Mouse (Mus musculus): ENCODE measurements around the gene Amdhd1. TPM values are rescaled to one million over a fixed set of nuclear protein-coding genes. Genes with fewer than 3 reads are reported as not detected.

The Amdhd1 gene
- polyA plus RNA-seq, 1 experiment from 2014 or later, result 0.18 TPM

DNA sequence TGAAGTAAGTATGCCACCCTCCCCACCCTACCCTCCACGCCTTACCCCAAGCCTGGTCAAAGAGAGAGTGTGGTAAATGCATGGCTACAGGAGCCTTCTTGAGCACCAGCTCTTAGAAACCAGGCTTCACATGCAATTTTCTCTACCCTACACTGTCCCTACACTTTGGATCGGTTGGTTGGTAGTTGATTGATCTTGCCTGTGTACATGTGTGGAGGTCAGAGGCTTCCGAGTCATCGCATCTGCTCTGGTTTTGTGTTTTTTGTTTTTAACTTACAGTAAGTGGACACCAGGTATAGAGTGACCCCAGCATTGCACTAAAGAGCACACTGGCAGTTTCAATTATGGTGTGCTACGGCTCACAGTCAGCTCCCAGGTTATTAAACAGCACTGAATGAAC lies 4.3 kb upstream of the Amdhd1 start:
- Histone ChIP-seq H3K4me1 (ENCODE audit: control insufficient read depth, insufficient read depth, low read length) (peaks cover 6% of the 10 kb centered on the region), H3K4me3 (ENCODE audit: low read depth, low read length) (no peak overlapping the region), H3K9ac (ENCODE audit: low read depth, low read length) (no peak overlapping the region), H3K27ac (replicated peaks; ENCODE audit: low read depth, low read length) (no peak overlapping the region), H3K36me3 (ENCODE audit: control insufficient read depth, insufficient read depth, low read length) (no peaks in the 10 kb centered on the region), H3K4me2 (ENCODE audit: low read depth, low read length) (no peak overlapping the region), H3K9me3 (ENCODE audit: control insufficient read depth, low read length) (no peaks in the 10 kb centered on the region), H3K27me3 (replicated peaks; ENCODE audit: control insufficient read depth, insufficient read depth, low read length) (no peaks in the 10 kb centered on the region; the same call in 1 of the 2 replicates)
- 60% methylated on average over 5 of the region's 5 CpGs for WGBS
- DNase-seq (ENCODE audit: low spot score) (no peak), ATAC-seq (ENCODE audit: low read depth) (no peak)

DNA sequence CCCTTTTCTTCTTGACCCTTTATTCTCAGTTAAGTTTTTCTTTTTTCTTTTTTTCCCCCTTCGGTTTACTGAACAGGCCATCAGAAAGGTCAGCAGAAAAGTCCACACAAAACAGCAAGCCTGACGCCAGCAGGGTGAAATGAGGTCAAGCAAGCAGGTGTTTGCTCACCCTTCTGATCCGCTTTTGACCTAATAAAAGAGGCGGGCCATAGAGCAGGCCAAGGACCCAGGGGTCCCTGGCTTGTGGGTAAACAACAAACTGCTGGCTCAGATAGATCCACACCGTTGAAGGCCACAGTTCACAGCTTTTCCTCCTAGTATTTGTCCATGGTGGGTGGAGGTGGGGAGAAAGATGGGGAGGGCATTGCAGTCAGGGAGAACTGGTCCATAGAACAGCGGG lies 3.3 kb upstream of the Amdhd1 start:
- H3K4me2 ChIP-seq (ENCODE audit: low read depth, low read length), result no peak overlapping the region
- DNase-seq (ENCODE audit: low spot score), result no peak
- H3K9ac ChIP-seq (ENCODE audit: low read depth, low read length), result no peak overlapping the region
- H3K27me3 ChIP-seq (replicated peaks; ENCODE audit: control insufficient read depth, insufficient read depth, low read length), result no peaks in the 10 kb centered on the region; the same call in 1 of the 2 replicates
- no peak for ATAC-seq (ENCODE audit: low read depth)
- 73% methylated on average over 6 of the region's 6 CpGs for WGBS
- H3K27ac ChIP-seq (replicated peaks; ENCODE audit: low read depth, low read length), result no peak overlapping the region
- H3K36me3 ChIP-seq (ENCODE audit: control insufficient read depth, insufficient read depth, low read length), result no peaks in the 10 kb centered on the region
- H3K4me1 ChIP-seq (ENCODE audit: control insufficient read depth, insufficient read depth, low read length), result peaks cover 6% of the 10 kb centered on the region
- no peaks in the 10 kb centered on the region for H3K9me3 ChIP-seq (ENCODE audit: control insufficient read depth, low read length)
- H3K4me3 ChIP-seq (ENCODE audit: low read depth, low read length), result no peak overlapping the region

DNA sequence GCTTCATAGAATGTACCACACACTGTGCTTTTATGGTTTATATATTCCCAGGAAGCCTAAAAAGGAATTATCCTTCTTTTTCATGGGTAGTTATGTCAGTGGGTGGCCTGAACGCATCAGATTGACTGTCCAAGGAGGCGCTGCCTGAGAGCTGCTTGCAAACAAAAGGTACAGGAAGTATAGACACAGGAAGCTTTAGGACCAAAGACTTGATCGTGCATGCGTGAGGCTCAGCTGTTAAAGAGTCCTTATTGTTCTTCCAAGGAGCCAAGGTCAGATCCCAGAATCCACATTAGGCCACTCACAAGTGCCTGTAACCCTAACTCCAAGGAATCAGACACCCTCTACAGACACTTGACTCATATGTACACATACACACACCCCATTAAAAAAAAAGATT lies 2.5 kb upstream of the Amdhd1 start:
- no peak for ATAC-seq (ENCODE audit: low read depth)
- Histone ChIP-seq H3K9ac (ENCODE audit: low read depth, low read length) (no peak overlapping the region), H3K4me2 (ENCODE audit: low read depth, low read length) (no peak overlapping the region), H3K4me1 (ENCODE audit: control insufficient read depth, insufficient read depth, low read length) (peaks cover 6% of the 10 kb centered on the region), H3K27me3 (replicated peaks; ENCODE audit: control insufficient read depth, insufficient read depth, low read length) (no peaks in the 10 kb centered on the region; the same call in 1 of the 2 replicates), H3K27ac (replicated peaks; ENCODE audit: low read depth, low read length) (no peak overlapping the region), H3K9me3 (ENCODE audit: control insufficient read depth, low read length) (no peaks in the 10 kb centered on the region), H3K4me3 (ENCODE audit: low read depth, low read length) (no peak overlapping the region), H3K36me3 (ENCODE audit: control insufficient read depth, insufficient read depth, low read length) (no peaks in the 10 kb centered on the region)
- WGBS, result 44% methylated on average over 4 of the region's 4 CpGs
- no peak for DNase-seq (ENCODE audit: low spot score)

- DNase-seq (ENCODE audit: low spot score) (no peak), ATAC-seq (ENCODE audit: low read depth) (no peak)
- Histone ChIP-seq H3K4me1 (ENCODE audit: control insufficient read depth, insufficient read depth, low read length) (peaks cover 6% of the 10 kb centered on the region), H3K27ac (replicated peaks; ENCODE audit: low read depth, low read length) (no peak overlapping the region), H3K4me2 (ENCODE audit: low read depth, low read length) (no peak overlapping the region), H3K27me3 (replicated peaks; ENCODE audit: control insufficient read depth, insufficient read depth, low read length) (peaks cover 1% of the 10 kb centered on the region; the same call in 1 of the 2 replicates), H3K4me3 (ENCODE audit: low read depth, low read length) (no peak overlapping the region), H3K9ac (ENCODE audit: low read depth, low read length) (no peak overlapping the region), H3K36me3 (ENCODE audit: control insufficient read depth, insufficient read depth, low read length) (no peaks in the 10 kb centered on the region), H3K9me3 (ENCODE audit: control insufficient read depth, low read length) (no peaks in the 10 kb centered on the region)
- WGBS, result 76% methylated on average over 1 of the region's 1 CpGs
These were observed 1.8 kb upstream of the Amdhd1 start for GRCm38 (mm10) chr10:93541585-93541984.

- ATAC-seq (ENCODE audit: low read depth) (no peak), DNase-seq (ENCODE audit: low spot score) (no peak)
- H3K4me3 ChIP-seq (ENCODE audit: low read depth, low read length), result peak within 1 kb of the TSS; percentile 42
- H3K4me2 ChIP-seq (ENCODE audit: low read depth, low read length), result peak within 1 kb of the TSS; percentile 90
- 69% methylated on average over 17 of the region's 17 CpGs for WGBS
- H3K27me3 ChIP-seq (replicated peaks; ENCODE audit: control insufficient read depth, insufficient read depth, low read length), result peaks cover 5% of the 10 kb centered on the region; the same call in 1 of the 2 replicates
- H3K27ac ChIP-seq (replicated peaks; ENCODE audit: low read depth, low read length), result no peak within 1 kb of the TSS
- no peaks in the 10 kb centered on the region for H3K36me3 ChIP-seq (ENCODE audit: control insufficient read depth, insufficient read depth, low read length)
- H3K9me3 ChIP-seq (ENCODE audit: control insufficient read depth, low read length), result no peaks in the 10 kb centered on the region
- H3K9ac ChIP-seq (ENCODE audit: low read depth, low read length), result peak within 1 kb of the TSS; percentile 50
- H3K4me1 ChIP-seq (ENCODE audit: control insufficient read depth, insufficient read depth, low read length), result peaks cover 6% of the 10 kb centered on the region
These were observed 788 bp upstream of the Amdhd1 start, which contains the start of gene Ccdc38 for GRCm38 (mm10) chr10:93540431-93541210. Ccdc38 (plus strand) TSS chr10:93540632.

GRCm38 (mm10) chr10:93538818-93539217 lies 1.0 kb downstream of the Amdhd1 start:
- peaks cover 11% of the 10 kb centered on the region for H3K27me3 ChIP-seq (replicated peaks; ENCODE audit: control insufficient read depth, insufficient read depth, low read length)
- no peak overlapping the region for H3K4me2 ChIP-seq (ENCODE audit: low read depth, low read length)
- WGBS, result 66% methylated on average over 6 of the region's 6 CpGs
- no peak for ATAC-seq (ENCODE audit: low read depth)
- H3K9me3 ChIP-seq (ENCODE audit: control insufficient read depth, low read length), result no peaks in the 10 kb centered on the region
- no peak overlapping the region for H3K4me3 ChIP-seq (ENCODE audit: low read depth, low read length)
- no peak overlapping the region for H3K9ac ChIP-seq (ENCODE audit: low read depth, low read length)
- H3K4me1 ChIP-seq (ENCODE audit: control insufficient read depth, insufficient read depth, low read length), result peaks cover 6% of the 10 kb centered on the region
- DNase-seq (ENCODE audit: low spot score), result no peak
- H3K36me3 ChIP-seq (ENCODE audit: control insufficient read depth, insufficient read depth, low read length), result no peaks in the 10 kb centered on the region
- H3K27ac ChIP-seq (replicated peaks; ENCODE audit: low read depth, low read length), result no peak overlapping the region

- Histone ChIP-seq H3K4me3 (ENCODE audit: low read depth, low read length) (no peak overlapping the region), H3K4me2 (ENCODE audit: low read depth, low read length) (no peak overlapping the region), H3K36me3 (ENCODE audit: control insufficient read depth, insufficient read depth, low read length) (no peaks in the 10 kb centered on the region), H3K9ac (ENCODE audit: low read depth, low read length) (no peak overlapping the region), H3K4me1 (ENCODE audit: control insufficient read depth, insufficient read depth, low read length) (peaks cover 6% of the 10 kb centered on the region), H3K27ac (replicated peaks; ENCODE audit: low read depth, low read length) (no peak overlapping the region), H3K9me3 (ENCODE audit: control insufficient read depth, low read length) (no peaks in the 10 kb centered on the region), H3K27me3 (replicated peaks; ENCODE audit: control insufficient read depth, insufficient read depth, low read length) (peaks cover 11% of the 10 kb centered on the region)
- DNase-seq (ENCODE audit: low spot score) (no peak), ATAC-seq (ENCODE audit: low read depth) (no peak)
- WGBS, result 78% methylated on average over 2 of the region's 2 CpGs
These were observed 1.5 kb downstream of the Amdhd1 start for GRCm38 (mm10) chr10:93538287-93538686.

- WGBS, result 77% methylated on average over 1 of the region's 1 CpGs
- H3K4me1 ChIP-seq (ENCODE audit: control insufficient read depth, insufficient read depth, low read length), result no peaks in the 10 kb centered on the region; the same call in 1 of the 2 replicates
- ATAC-seq (ENCODE audit: low read depth) (no peak), DNase-seq (ENCODE audit: low spot score) (no peak)
- H3K27me3 ChIP-seq (replicated peaks; ENCODE audit: control insufficient read depth, insufficient read depth, low read length), result no peaks in the 10 kb centered on the region
- no peak overlapping the region for H3K4me3 ChIP-seq (ENCODE audit: low read depth, low read length)
- H3K9me3 ChIP-seq (ENCODE audit: control insufficient read depth, low read length), result 0 out of 2 replicates have a peak, but pooled peaks cover 4% of the 10 kb centered on the region
- no peak overlapping the region for H3K9ac ChIP-seq (ENCODE audit: low read depth, low read length)
- H3K27ac ChIP-seq (replicated peaks; ENCODE audit: low read depth, low read length), result no peak overlapping the region
- H3K4me2 ChIP-seq (ENCODE audit: low read depth, low read length), result no peak overlapping the region
- H3K36me3 ChIP-seq (ENCODE audit: control insufficient read depth, insufficient read depth, low read length), result no peaks in the 10 kb centered on the region
These were observed 14.5 kb downstream of the Amdhd1 start for GRCm38 (mm10) chr10:93525329-93525728.

GRCm38 (mm10) chr10:93520994-93521393 lies 18.8 kb downstream of the Amdhd1 start:
- WGBS, result 64% methylated on average over 4 of the region's 4 CpGs
- Histone ChIP-seq H3K36me3 (ENCODE audit: control insufficient read depth, insufficient read depth, low read length) (no peaks in the 10 kb centered on the region), H3K4me1 (ENCODE audit: control insufficient read depth, insufficient read depth, low read length) (no peaks in the 10 kb centered on the region; the same call in 1 of the 2 replicates), H3K4me2 (ENCODE audit: low read depth, low read length) (no peak overlapping the region), H3K9ac (ENCODE audit: low read depth, low read length) (no peak overlapping the region), H3K4me3 (ENCODE audit: low read depth, low read length) (no peak overlapping the region), H3K27ac (replicated peaks; ENCODE audit: low read depth, low read length) (no peak overlapping the region), H3K27me3 (replicated peaks; ENCODE audit: control insufficient read depth, insufficient read depth, low read length) (no peaks in the 10 kb centered on the region), H3K9me3 (ENCODE audit: control insufficient read depth, low read length) (no peaks in the 10 kb centered on the region)
- DNase-seq (ENCODE audit: low spot score), result no peak
- ATAC-seq (ENCODE audit: low read depth), result no peak

Data from embryonic facial prominence, embryonic 14.5 days (tissue).